Mouse (Mus musculus) heart, embryonic 14.5 days (tissue): ENCODE results near the gene Wdr60. TPM values are rescaled to one million over a fixed set of nuclear protein-coding genes. Genes with fewer than 3 reads are reported as not detected.

ENCODE experiments used
- ATAC-seq: fragments of 200-750 bp; cut with Nextera tagmentation; 2 replicates; pipeline ENCODE4 v1.8.0; 2017; ENCODE audit warnings: low read depth, moderate TSS enrichment; ENCODE audit not compliant: insufficient number of reproducible peaks, insufficient read depth, low FRiP score
- H3K27ac ChIP-seq, 2 experiments: fragments of 200-500 bp in 1 of 2; fragments of 300-500 bp in 1 of 2; sonication (generic) in 1 of 2; replicated peaks in 1 of 2; 2 replicates each; pipeline ENCODE4 v1.5.1; 2012 to 2014; ENCODE audit warnings: low read depth in 2 of 2, low read length in 2 of 2, control low read depth in 1 of 2, mild to moderate bottlenecking in 1 of 2, mixed read lengths in 1 of 2; ENCODE audit not compliant: control insufficient read depth in 1 of 2, insufficient read depth in 1 of 2
- H3K27me3 ChIP-seq: fragments of 300-500 bp; sonication (generic); 2 replicates; pipeline ENCODE4 v1.6.1; 2014; ENCODE audit warnings: mild to moderate bottlenecking, low read length, control low read depth; ENCODE audit not compliant: control insufficient read depth, insufficient read depth
- H3K36me3 ChIP-seq: fragments of 300-500 bp; sonication (generic); 2 replicates; pipeline ENCODE4 v1.6.1; 2014; ENCODE audit warnings: mild to moderate bottlenecking, control low read depth, low read length, mixed read lengths; ENCODE audit not compliant: control insufficient read depth, insufficient read depth
- H3K4me1 ChIP-seq, 2 experiments: fragments of 200-500 bp in 1 of 2; fragments of 300-500 bp in 1 of 2; sonication (generic) in 1 of 2; 2 replicates each; pipeline ENCODE4 v1.6.1; 2012 to 2014; ENCODE audit warnings: low read length in 2 of 2, control low read depth in 1 of 2, mixed read lengths in 1 of 2; ENCODE audit not compliant: control insufficient read depth in 2 of 2, insufficient read depth in 2 of 2
- H3K4me2 ChIP-seq: fragments of 300-500 bp; sonication (generic); 2 replicates; pipeline ENCODE4 v1.6.1; 2014; ENCODE audit warnings: mild to moderate bottlenecking, low read length
- H3K4me3 ChIP-seq, 2 experiments: fragments of 200-500 bp in 1 of 2; fragments of 300-500 bp in 1 of 2; sonication (generic) in 1 of 2; 2 replicates each; pipeline ENCODE4 v1.5.1; 2012 to 2014; ENCODE audit warnings: low read length in 2 of 2, mild to moderate bottlenecking in 2 of 2, control low read depth in 1 of 2, low read depth in 1 of 2, moderate library complexity in 1 of 2; ENCODE audit not compliant: control insufficient read depth in 1 of 2, insufficient read depth in 1 of 2
- H3K9ac ChIP-seq: fragments of 300-500 bp; sonication (generic); 2 replicates; pipeline ENCODE4 v1.6.1; 2014; ENCODE audit warnings: mild to moderate bottlenecking, low read length
- H3K9me3 ChIP-seq: fragments of 300-500 bp; sonication (generic); 2 replicates; pipeline ENCODE4 v1.6.1; 2016; ENCODE audit warnings: low read length, control low read depth; ENCODE audit not compliant: control insufficient read depth
- WGBS: fragments of 180-500 bp; shearing (Covaris S2); extraction: QIAGEN DNeasy Blood & Tissue Kit; methylation state at CpG from one replicate; pipeline ENCODE4 v1.1.7; 2014; 5-methylcytosine and 5-hydroxymethylcytosine counted together
- polyA plus RNA-seq: library from polyadenylated mRNA; unstranded; fragments of >200 nt; fragmentation: Nextera tagmentation; extraction: Ambion mirVana; gene quantifications from 2 replicates; pipeline ENCODE4 v1.2.1, GENCODE M21; 2014

Gene Wdr60
- polyA plus RNA-seq, 1 experiment from 2014 or later: 2.9 TPM

DNA sequence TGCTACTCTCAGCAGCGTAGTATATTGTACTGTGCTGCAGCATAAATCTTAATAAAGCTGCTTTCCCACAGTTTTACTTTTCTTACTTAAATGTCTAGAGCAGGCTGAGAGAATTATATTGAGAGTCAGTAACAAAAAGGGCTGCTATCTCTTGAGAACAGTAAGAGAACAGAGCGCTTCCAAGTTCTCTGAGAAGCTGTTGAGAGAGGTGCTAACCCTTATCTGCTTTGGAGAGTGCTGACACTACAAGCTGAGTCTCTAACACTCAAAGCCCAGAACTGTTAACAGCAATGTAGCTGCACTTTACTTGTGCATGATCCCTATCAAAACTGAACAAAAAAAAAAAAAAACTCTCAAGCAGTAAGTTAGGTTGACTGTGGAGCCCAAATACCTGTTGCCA is 2.5 kb upstream of the Wdr60 start:
- Histone ChIP-seq H3K27ac (no peak overlapping the region), H3K4me1 (peaks cover 0 to 3% of the 10 kb centered on the region in 2 experiments; a peak in 1 of 4 replicates), H3K27me3 (peaks cover 38% of the 10 kb centered on the region), H3K4me3 (no peak overlapping the region), H3K9ac (no peak overlapping the region), H3K4me2 (no peak overlapping the region), H3K9me3 (no peaks in the 10 kb centered on the region), H3K36me3 (no peaks in the 10 kb centered on the region)
- WGBS: 35% methylated on average over 2 of the region's 2 CpGs
- ATAC-seq: no peak

DNA sequence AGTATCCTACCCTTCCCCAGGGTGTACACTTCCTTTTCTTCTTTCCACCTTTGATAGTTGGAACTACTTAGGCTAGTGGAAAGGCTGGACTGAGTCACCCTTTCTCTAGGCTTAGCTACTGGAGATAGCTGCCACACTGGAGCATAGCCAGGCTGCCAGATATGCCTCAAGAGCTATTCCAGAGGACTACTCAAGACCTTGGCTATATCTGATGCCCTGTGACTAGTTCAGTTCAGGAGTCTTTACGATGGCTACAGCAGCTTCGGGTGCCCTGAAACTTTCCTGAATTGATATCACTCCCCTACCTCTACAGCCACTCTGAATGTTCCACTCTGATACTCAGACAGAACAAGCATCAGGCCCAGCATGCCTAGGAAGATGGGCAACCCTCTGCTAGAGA is 1.9 kb upstream of the Wdr60 start:
- H3K4me1 ChIP-seq: peaks cover 0 to 3% of the 10 kb centered on the region in 2 experiments; a peak in 1 of 4 replicates
- no peak overlapping the region for H3K4me3 ChIP-seq
- peaks cover 33% of the 10 kb centered on the region for H3K27me3 ChIP-seq
- H3K4me2 ChIP-seq: no peak overlapping the region
- WGBS: 64% methylated on average over 2 of the region's 2 CpGs
- no peaks in the 10 kb centered on the region for H3K9me3 ChIP-seq
- H3K9ac ChIP-seq: no peak overlapping the region
- no peak overlapping the region for H3K27ac ChIP-seq
- no peaks in the 10 kb centered on the region for H3K36me3 ChIP-seq
- no peak for ATAC-seq

GRCm38 (mm10) chr12:116258321-116258720 is 4.5 kb downstream of the Wdr60 start:
- 91% methylated on average over 2 of the region's 2 CpGs for WGBS
- Histone ChIP-seq H3K4me1 (no peaks in the 10 kb centered on the region; a peak in 1 of 4 replicates), H3K9me3 (no peaks in the 10 kb centered on the region), H3K36me3 (no peaks in the 10 kb centered on the region), H3K27ac (no peak overlapping the region), H3K4me3 (no peak overlapping the region), H3K27me3 (peaks cover 4% of the 10 kb centered on the region; the same call in 1 of the 2 replicates), H3K9ac (no peak overlapping the region), H3K4me2 (no peak overlapping the region)
- no peak for ATAC-seq

GRCm38 (mm10) chr12:116255636-116256035 is 7.2 kb downstream of the Wdr60 start:
- no peak overlapping the region for H3K4me3 ChIP-seq
- peaks cover 4% of the 10 kb centered on the region; the same call in 1 of the 2 replicates for H3K27me3 ChIP-seq
- ATAC-seq: no peak
- H3K9ac ChIP-seq: no peak overlapping the region
- no peaks in the 10 kb centered on the region for H3K36me3 ChIP-seq
- 79% methylated on average over 11 of the region's 11 CpGs for WGBS
- no peak overlapping the region for H3K4me2 ChIP-seq
- H3K9me3 ChIP-seq: no peaks in the 10 kb centered on the region
- no peaks in the 10 kb centered on the region; a peak in 1 of 4 replicates for H3K4me1 ChIP-seq
- no peak overlapping the region for H3K27ac ChIP-seq

DNA sequence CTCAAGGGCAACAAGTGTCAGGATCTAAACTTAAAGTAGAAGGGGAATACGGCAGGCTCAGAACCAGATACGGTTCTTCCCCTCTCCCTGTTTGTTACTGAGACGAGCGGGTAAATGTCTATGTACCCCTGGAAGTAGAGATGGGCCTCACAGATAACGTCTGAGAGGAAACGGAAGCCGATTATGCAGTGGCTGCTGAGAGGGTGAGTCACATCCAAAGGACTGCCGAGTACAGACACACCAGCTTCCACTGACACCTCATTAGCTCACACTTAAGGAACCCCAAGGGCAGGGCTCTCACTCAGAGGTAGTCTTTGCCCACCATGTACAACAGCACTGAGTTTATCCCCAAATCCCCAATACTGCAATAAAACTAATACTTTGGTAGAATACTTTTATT is 8.2 kb downstream of the Wdr60 start:
- H3K9ac ChIP-seq: no peak overlapping the region
- no peaks in the 10 kb centered on the region; a peak in 1 of 4 replicates for H3K4me1 ChIP-seq
- no peak overlapping the region for H3K27ac ChIP-seq
- no peak overlapping the region for H3K4me3 ChIP-seq
- no peak for ATAC-seq
- peaks cover 4% of the 10 kb centered on the region; the same call in 1 of the 2 replicates for H3K27me3 ChIP-seq
- H3K9me3 ChIP-seq: no peaks in the 10 kb centered on the region
- no peak overlapping the region for H3K4me2 ChIP-seq
- 33% methylated on average over 8 of the region's 8 CpGs for WGBS
- H3K36me3 ChIP-seq: no peaks in the 10 kb centered on the region

- no peak overlapping the region for H3K9ac ChIP-seq
- 56% methylated on average over 1 of the region's 1 CpGs for WGBS
- ATAC-seq: no peak
These were observed 18.2 kb downstream of the Wdr60 start for GRCm38 (mm10) chr12:116244601-116245000.

GRCm38 (mm10) chr12:116238803-116239202 is 24.0 kb downstream of the Wdr60 start:
- Histone ChIP-seq H3K9me3 (no peaks in the 10 kb centered on the region), H3K4me3 (no peak overlapping the region), H3K27ac (no peak overlapping the region), H3K9ac (no peak overlapping the region), H3K27me3 (no peaks in the 10 kb centered on the region), H3K4me1 (no peaks in the 10 kb centered on the region), H3K36me3 (0 out of 2 replicates have a peak, but pooled peaks cover 4% of the 10 kb centered on the region), H3K4me2 (no peak overlapping the region)
- 80% methylated on average over 3 of the region's 3 CpGs for WGBS
- ATAC-seq: no peak

More at GRCm38 (mm10) chr12:116244601-116245000, 18.2 kb downstream of the Wdr60 start:
- H3K36me3 ChIP-seq: peaks cover 8% of the 10 kb centered on the region; the same call in 1 of the 2 replicates
- no peak overlapping the region for H3K4me2 ChIP-seq
- H3K9me3 ChIP-seq: no peaks in the 10 kb centered on the region
- no peak overlapping the region for H3K4me3 ChIP-seq
- no peaks in the 10 kb centered on the region for H3K4me1 ChIP-seq
- no peak overlapping the region for H3K27ac ChIP-seq
- H3K27me3 ChIP-seq: no peaks in the 10 kb centered on the region

DNA sequence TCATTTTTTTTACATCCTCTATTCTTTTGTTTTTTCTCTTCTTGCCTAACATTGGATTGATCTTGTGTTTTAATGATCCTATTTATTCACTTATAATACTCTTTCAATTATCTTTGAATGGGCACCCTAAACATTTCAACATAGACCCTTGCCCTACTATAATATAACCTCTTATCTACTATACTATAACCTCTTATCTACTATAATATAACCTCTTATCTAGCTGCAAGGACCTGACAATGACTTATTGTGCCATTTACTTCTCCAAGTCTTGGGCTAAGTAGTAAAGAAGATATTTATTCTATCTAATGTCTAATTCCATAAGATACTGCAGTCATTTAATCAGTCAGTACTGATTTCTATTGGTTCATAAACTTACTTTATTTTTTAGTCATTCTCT is 24.5 kb downstream of the Wdr60 start:
- Histone ChIP-seq H3K4me3 (no peak overlapping the region), H3K36me3 (0 out of 2 replicates have a peak, but pooled peaks cover 4% of the 10 kb centered on the region), H3K4me2 (no peak overlapping the region), H3K9ac (no peak overlapping the region), H3K9me3 (no peaks in the 10 kb centered on the region), H3K4me1 (no peaks in the 10 kb centered on the region), H3K27ac (no peak overlapping the region), H3K27me3 (no peaks in the 10 kb centered on the region)
- no peak for ATAC-seq
